Mouse (Mus musculus) liver, adult 2 months (tissue): ENCODE data around the gene Hpgds.

Experiments
- CTCF ChIP-seq: fragments of 200-500 bp; IDR thresholded peaks from 2 replicates; pipeline ENCODE4 v1.5.1; 2011; ENCODE audit warnings: low read depth, low read length, control low read depth
- POLR2A ChIP-seq: fragments of 200-500 bp; IDR thresholded peaks from 2 replicates; pipeline ENCODE4 v1.6.1; 2011; ENCODE audit warnings: low read length, control low read depth; ENCODE audit not compliant: insufficient read depth; ENCODE audit errors: extremely low read depth

DNA sequence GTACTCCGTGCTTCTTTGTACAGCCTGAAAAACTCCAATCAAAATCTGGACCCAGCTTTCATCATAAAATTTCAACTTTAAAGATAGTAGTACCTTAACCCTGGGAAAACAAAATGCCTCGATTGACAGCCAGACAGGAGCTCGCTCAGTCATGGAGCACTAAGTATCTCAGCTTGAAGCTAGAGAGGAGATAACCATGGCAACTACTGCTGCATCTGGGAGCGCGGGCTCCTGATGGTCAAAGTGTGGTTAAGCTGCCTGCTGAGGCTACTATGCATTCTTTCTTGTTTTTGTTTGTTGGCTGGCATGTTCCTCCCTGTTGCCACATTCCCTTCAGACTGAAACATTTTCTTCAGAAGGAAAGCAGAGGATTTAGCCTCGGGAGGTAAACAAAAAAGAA, 12.3 kb downstream of the Hpgds start:
- TF ChIP-seq CTCF = no peak
- TF ChIP-seq POLR2A = no peak
